Mouse (Mus musculus): ENCODE results near the gene Jrkl. TPM values are rescaled to one million over a fixed set of nuclear protein-coding genes. Genes with fewer than 3 reads are reported as not detected.

The Jrkl gene
- total RNA-seq, 2 experiments from 2014 or later = 7.6 to 9.8 TPM

Other genes with a start within 250 kb of the Jrkl start
- gene Ccdc82, start 1.1 kb upstream of the Jrkl start, total RNA-seq (2021) = 10 to 100 TPM; 13.2 to 18.1 TPM
- gene Maml2, start 52.1 kb upstream of the Jrkl start, total RNA-seq (2021) = 1 to 10 TPM; 6.2 to 7.1 TPM
- not detected for gene Gm17571, start 200.9 kb upstream of the Jrkl start, total RNA-seq (2021)